Mouse (Mus musculus) limb, embryonic 15.5 days (tissue): ENCODE measurements at regions not wholly inside any gene's neighbourhood (a gene's known extent, or its start where the extent isn't known, plus 50 kb on each side); places are given as distances from the start of the nearest gene placed in this dataset.

ENCODE experiments used
- ATAC-seq: fragments of 200-750 bp; cut with Nextera tagmentation; 2 replicates; pipeline ENCODE4 v1.8.0; 2017; ENCODE audit warnings: low read depth, moderate TSS enrichment; ENCODE audit not compliant: insufficient number of reproducible peaks, low FRiP score, low TSS enrichment
- H3K27ac ChIP-seq: fragments of 300-500 bp; sonication (generic); 2 replicates; pipeline ENCODE4 v1.5.1; 2015; ENCODE audit warnings: moderate library complexity, mild to moderate bottlenecking, inconsistent platforms
- H3K27me3 ChIP-seq: fragments of 300-500 bp; sonication (generic); 2 replicates; pipeline ENCODE4 v1.6.1; 2015; ENCODE audit warnings: inconsistent platforms
- H3K36me3 ChIP-seq: fragments of 300-500 bp; sonication (generic); 2 replicates; pipeline ENCODE4 v1.6.1; 2015; ENCODE audit warnings: inconsistent platforms
- H3K4me1 ChIP-seq: fragments of 300-500 bp; sonication (generic); 2 replicates; pipeline ENCODE4 v1.6.1; 2015; ENCODE audit warnings: inconsistent platforms
- H3K4me2 ChIP-seq: fragments of 300-500 bp; sonication (generic); 2 replicates; pipeline ENCODE4 v1.6.1; 2015; ENCODE audit warnings: mild to moderate bottlenecking, inconsistent platforms
- H3K4me3 ChIP-seq: fragments of 300-500 bp; sonication (generic); 2 replicates; pipeline ENCODE4 v1.5.1; 2015; ENCODE audit warnings: mild to moderate bottlenecking, inconsistent platforms
- H3K9ac ChIP-seq: fragments of 300-500 bp; sonication (generic); 2 replicates; pipeline ENCODE4 v1.6.1; 2015; ENCODE audit warnings: inconsistent platforms
- H3K9me3 ChIP-seq: fragments of 300-500 bp; sonication (generic); 2 replicates; pipeline ENCODE4 v1.6.1; 2016; ENCODE audit warnings: inconsistent platforms
- whole genome bisulfite sequencing: fragments of 180-500 bp; shearing (Covaris S2); methylation state at CpG from one replicate; pipeline ENCODE4 v1.1.7; 2015; 5-methylcytosine and 5-hydroxymethylcytosine counted together

DNA sequence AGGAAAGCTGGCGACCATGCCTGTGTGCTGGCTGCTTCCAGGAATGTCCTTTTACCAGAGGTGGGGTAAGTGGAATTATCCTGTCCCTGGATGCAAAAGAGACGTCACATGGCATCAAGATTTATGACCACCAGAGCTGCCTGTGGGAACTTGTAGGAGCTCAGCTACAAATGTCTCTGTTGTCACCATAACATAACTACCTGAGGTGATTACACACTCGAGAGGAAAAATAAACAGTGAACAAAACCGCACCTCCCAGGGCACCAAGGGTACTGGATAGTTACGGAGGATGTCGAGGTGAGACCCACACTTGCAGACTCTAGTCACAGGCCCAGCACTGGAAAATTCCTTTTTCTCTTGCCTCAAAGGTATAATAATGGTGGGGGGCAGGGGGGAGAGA lies 185.1 kb upstream of the Foxq1 start:
- no peak for ATAC-seq
- no peak overlapping the region for H3K27ac ChIP-seq

GRCm38 (mm10) chr13:31374006-31374405 lies 181.9 kb upstream of the Foxq1 start:
- peaks cover 11% of the 10 kb centered on the region for H3K4me1 ChIP-seq
- no peak overlapping the region for H3K4me3 ChIP-seq
- H3K9me3 ChIP-seq = no peaks in the 10 kb centered on the region
- H3K9ac ChIP-seq = no peak overlapping the region
- no peaks in the 10 kb centered on the region for H3K36me3 ChIP-seq
- H3K27me3 ChIP-seq = no peaks in the 10 kb centered on the region
- WGBS = 63% methylated on average over 5 of the region's 5 CpGs
- H3K4me2 ChIP-seq = no peak overlapping the region
- ATAC-seq = no peak
- no peak overlapping the region for H3K27ac ChIP-seq

More for the DNA sequence above, 185.1 kb upstream of the Foxq1 start:
- WGBS = 25% methylated on average over 6 of the region's 6 CpGs
- no peak overlapping the region for H3K4me2 ChIP-seq
- H3K9ac ChIP-seq = no peak overlapping the region
- no peaks in the 10 kb centered on the region for H3K36me3 ChIP-seq
- H3K4me1 ChIP-seq = peaks cover 11% of the 10 kb centered on the region
- no peak overlapping the region for H3K4me3 ChIP-seq
- no peaks in the 10 kb centered on the region for H3K9me3 ChIP-seq
- no peaks in the 10 kb centered on the region for H3K27me3 ChIP-seq

DNA sequence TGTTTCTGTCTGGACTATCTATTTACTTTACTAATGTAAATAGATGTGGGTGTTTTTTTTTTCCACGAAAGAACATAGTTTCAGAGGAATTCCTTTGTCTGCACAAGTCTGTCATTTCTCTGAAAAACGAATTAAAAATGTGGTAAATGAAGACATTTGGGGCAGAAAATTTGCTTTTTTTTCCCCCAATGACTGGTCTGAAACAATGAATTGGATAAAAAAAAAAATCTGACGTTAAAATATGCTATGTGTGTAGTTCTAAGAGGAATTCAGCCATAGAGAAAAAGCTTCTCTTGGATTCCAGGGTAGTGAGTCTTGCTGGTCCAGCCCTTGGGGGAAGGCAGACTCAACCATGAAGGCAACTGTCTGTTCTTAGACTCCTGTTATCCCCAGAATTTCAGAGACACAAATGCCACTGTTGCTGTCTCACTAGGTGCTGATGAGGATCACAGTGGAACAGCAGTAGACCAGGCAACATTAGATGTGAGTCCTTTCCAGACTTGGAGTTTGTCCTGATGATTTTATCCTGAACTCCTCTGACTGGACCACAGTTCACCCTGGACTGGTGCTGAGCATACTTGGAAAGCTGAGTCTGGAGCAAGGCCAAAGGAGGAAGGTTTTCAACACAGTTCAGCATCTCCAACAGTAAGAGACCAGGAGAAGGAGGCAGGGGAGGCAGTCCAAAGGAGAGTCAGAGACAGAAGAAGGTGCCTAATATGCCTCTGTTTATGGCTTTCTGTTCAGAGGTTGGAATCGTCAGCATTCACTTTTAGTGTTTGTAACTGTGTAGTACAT lies 162.3 kb upstream of the Foxq1 start:
- 66% methylated on average over 4 of the region's 4 CpGs for WGBS
- no peak overlapping the region for H3K9ac ChIP-seq
- H3K4me2 ChIP-seq = no peak overlapping the region
- no peaks in the 10 kb centered on the region for H3K9me3 ChIP-seq
- no peak overlapping the region for H3K4me3 ChIP-seq
- H3K27ac ChIP-seq = no peak overlapping the region
- H3K27me3 ChIP-seq = no peaks in the 10 kb centered on the region
- ATAC-seq = no peak
- H3K36me3 ChIP-seq = no peaks in the 10 kb centered on the region
- no peaks in the 10 kb centered on the region for H3K4me1 ChIP-seq

DNA sequence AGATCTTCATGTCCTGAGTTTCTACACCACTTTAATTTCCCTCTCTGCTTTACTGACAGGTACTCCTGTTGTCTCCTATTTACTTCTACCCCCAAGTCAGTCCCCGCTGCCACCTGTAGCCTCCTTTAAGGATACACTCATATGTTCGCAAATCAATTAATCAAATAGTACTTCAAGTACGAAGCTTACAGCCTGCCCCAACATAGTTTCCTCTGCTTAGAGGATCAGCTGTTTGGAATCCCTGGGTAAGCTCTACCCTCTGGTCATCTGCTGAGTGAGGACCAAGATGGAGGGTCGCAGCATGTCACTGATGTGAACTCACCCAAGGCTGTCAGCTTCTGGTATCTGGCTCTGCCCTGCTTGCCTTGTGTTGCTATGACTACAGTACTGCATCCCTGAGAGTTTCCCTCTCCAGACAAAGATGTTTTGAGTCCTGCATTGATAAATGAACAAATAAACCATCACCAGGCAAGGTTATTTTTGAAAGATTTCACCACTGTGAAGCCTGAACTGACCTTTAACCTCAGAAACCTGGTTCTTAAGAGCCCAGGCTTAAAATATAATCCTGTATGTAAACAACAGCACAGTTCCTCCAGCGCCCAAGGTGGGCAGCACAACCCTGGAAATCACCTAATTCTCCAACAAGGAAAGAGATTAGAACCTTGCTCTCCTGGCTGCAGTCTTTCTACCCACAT lies 159.6 kb upstream of the Foxq1 start:
- no peak overlapping the region for H3K4me3 ChIP-seq
- no peak for ATAC-seq

DNA sequence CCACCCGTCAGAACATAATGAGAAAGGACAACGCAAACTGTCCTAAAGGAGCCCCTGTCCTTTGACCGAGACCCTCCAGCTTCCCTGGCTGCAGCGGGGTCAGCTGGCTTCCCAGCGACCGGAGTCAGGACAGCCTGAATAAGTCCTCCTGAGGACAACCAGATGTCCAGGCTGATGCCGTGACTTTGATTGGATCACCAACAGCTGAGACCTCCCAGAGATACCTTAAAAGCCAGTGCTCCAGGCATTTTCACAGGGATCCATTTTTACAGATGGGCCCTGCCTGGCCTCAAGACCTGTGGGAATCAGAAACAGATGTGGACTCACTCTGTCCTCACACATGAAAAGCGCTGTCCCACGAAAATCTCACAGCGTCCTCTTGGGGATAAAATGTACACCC lies 158.7 kb upstream of the Foxq1 start:
- Histone ChIP-seq H3K4me1 (no peaks in the 10 kb centered on the region), H3K27me3 (no peaks in the 10 kb centered on the region), H3K4me3 (no peak overlapping the region), H3K9me3 (no peaks in the 10 kb centered on the region), H3K27ac (no peak overlapping the region), H3K9ac (no peak overlapping the region), H3K36me3 (no peaks in the 10 kb centered on the region), H3K4me2 (no peak overlapping the region)
- no peak for ATAC-seq
- WGBS = 27% methylated on average over 10 of the region's 10 CpGs

More for the DNA sequence above, 159.6 kb upstream of the Foxq1 start:
- Histone ChIP-seq H3K9me3 (no peaks in the 10 kb centered on the region), H3K27ac (no peak overlapping the region), H3K4me1 (no peaks in the 10 kb centered on the region), H3K4me2 (no peak overlapping the region), H3K36me3 (no peaks in the 10 kb centered on the region), H3K9ac (no peak overlapping the region), H3K27me3 (no peaks in the 10 kb centered on the region)
- 68% methylated on average over 5 of the region's 5 CpGs for WGBS

DNA sequence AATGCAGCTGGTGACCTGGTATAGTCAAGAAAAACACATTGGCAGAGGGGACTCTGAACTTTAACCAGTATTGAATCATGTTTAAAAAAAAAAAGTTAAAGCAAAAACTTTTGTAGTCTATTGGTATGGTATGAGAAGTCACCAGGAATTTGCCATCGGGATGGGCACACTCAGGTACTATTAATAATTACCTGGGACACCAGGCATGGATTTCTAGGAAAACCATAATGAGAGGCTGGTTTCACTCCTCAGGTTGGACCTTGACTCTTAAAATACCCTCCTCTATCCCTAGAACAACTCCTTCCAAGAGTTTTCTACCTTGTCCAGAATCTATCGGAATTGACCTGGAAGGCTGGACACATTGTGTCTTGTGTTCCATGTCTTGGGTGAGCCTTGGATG lies 155.5 kb upstream of the Foxq1 start:
- Histone ChIP-seq H3K9me3 (no peaks in the 10 kb centered on the region), H3K36me3 (no peaks in the 10 kb centered on the region), H3K4me2 (no peak overlapping the region), H3K9ac (no peak overlapping the region), H3K4me1 (no peaks in the 10 kb centered on the region), H3K27ac (no peak overlapping the region), H3K27me3 (no peaks in the 10 kb centered on the region), H3K4me3 (no peak overlapping the region)
- 96% methylated on average over 2 of the region's 2 CpGs for WGBS
- ATAC-seq = no peak

DNA sequence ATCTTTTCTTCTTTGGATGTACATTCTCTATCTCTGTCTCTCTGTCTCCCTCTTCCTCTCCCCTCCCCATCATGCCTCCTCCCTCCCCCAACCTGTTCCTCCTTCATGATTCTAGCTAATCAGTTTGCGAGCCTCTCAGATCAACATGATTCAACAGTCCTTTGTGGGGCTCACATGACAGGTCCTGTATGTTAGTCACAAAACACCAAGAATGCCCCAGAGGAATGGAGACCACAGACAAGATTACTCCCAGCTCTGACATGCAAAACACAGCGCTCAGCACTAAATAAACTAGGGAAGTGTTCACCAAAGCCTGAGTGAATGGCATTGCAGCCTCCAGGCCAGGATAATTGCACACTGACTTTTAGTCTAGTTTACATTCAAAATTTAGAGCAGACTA lies 150.6 kb upstream of the Foxq1 start:
- no peak overlapping the region for H3K4me3 ChIP-seq
- H3K4me2 ChIP-seq = no peak overlapping the region
- H3K27me3 ChIP-seq = no peaks in the 10 kb centered on the region
- H3K27ac ChIP-seq = no peak overlapping the region
- no peak overlapping the region for H3K9ac ChIP-seq
- no peaks in the 10 kb centered on the region for H3K36me3 ChIP-seq
- peaks cover 3% of the 10 kb centered on the region; the same call in 1 of the 2 replicates for H3K4me1 ChIP-seq
- WGBS = 66% methylated on average over 2 of the region's 2 CpGs
- H3K9me3 ChIP-seq = no peaks in the 10 kb centered on the region
- no peak for ATAC-seq

- WGBS = 33% methylated on average over 10 of the region's 10 CpGs
These were observed 147.4 kb upstream of the Foxq1 start for GRCm38 (mm10) chr13:31408439-31409122.

GRCm38 (mm10) chr13:31409123-31409513 lies 146.8 kb upstream of the Foxq1 start:
- H3K4me1 ChIP-seq = peaks cover 3% of the 10 kb centered on the region; the same call in 1 of the 2 replicates
- H3K27ac ChIP-seq = no peak overlapping the region
- no peaks in the 10 kb centered on the region for H3K9me3 ChIP-seq
- H3K27me3 ChIP-seq = no peaks in the 10 kb centered on the region
- H3K36me3 ChIP-seq = no peaks in the 10 kb centered on the region
- H3K9ac ChIP-seq = no peak overlapping the region
- H3K4me3 ChIP-seq = no peak overlapping the region
- 42% methylated on average over 2 of the region's 2 CpGs for WGBS
- ATAC-seq = no peak
- H3K4me2 ChIP-seq = no peak overlapping the region

More at GRCm38 (mm10) chr13:31408439-31409122, 147.4 kb upstream of the Foxq1 start:
- ATAC-seq = no peak
- H3K9me3 ChIP-seq = no peaks in the 10 kb centered on the region
- peaks cover 3% of the 10 kb centered on the region; the same call in 1 of the 2 replicates for H3K4me1 ChIP-seq
- H3K27ac ChIP-seq = no peak overlapping the region
- no peaks in the 10 kb centered on the region for H3K36me3 ChIP-seq
- no peak overlapping the region for H3K4me2 ChIP-seq
- no peak overlapping the region for H3K9ac ChIP-seq
- H3K27me3 ChIP-seq = no peaks in the 10 kb centered on the region
- H3K4me3 ChIP-seq = no peak overlapping the region

DNA sequence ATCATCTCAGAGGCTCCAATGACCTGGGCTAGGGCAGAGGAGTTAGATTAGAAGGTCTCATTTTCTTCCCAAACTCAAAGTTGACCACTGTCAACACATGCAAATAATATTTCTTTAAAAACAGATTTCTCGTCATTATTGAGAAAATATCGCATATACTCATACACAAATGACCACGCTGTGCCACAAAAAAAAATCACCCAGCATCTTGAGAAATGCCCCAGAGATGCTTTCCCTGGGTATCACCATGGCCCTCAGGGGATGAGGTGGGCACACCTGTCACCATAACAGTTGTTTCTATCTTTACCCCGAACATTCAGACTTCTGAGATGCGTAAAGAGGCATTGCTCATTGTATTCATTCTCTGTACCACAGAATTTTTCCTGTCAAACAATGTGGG lies 134.4 kb upstream of the Foxq1 start:
- H3K4me2 ChIP-seq = no peak overlapping the region

DNA sequence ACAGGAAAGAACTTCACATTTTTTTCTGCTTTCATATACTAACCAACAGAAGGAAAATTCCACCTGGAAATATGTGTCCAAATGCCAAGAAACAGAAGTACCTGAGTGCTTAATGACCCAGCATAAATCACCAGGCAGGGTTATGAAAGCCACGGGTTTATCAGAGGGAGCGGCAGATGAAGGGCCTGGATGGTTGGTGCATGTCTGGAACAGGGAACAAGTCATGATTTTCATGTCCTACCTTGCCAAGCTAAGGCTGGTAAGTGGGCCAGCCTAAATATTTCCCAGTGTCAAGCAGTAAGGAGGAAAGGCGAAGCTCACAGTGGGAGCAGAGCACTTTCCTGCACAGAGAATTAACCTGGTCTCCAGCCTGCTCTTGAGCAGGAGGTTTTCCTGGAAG lies 132.3 kb upstream of the Foxq1 start:
- 64% methylated on average over 3 of the region's 3 CpGs for WGBS
- Histone ChIP-seq H3K4me2 (no peak overlapping the region), H3K36me3 (no peaks in the 10 kb centered on the region), H3K27me3 (no peaks in the 10 kb centered on the region), H3K27ac (no peak overlapping the region), H3K9ac (no peak overlapping the region), H3K9me3 (no peaks in the 10 kb centered on the region), H3K4me1 (no peaks in the 10 kb centered on the region), H3K4me3 (no peak overlapping the region)
- ATAC-seq = no peak

More for the DNA sequence above, 134.4 kb upstream of the Foxq1 start:
- Histone ChIP-seq H3K9me3 (no peaks in the 10 kb centered on the region), H3K27me3 (no peaks in the 10 kb centered on the region), H3K9ac (no peak overlapping the region), H3K4me3 (no peak overlapping the region), H3K27ac (no peak overlapping the region), H3K4me1 (no peaks in the 10 kb centered on the region), H3K36me3 (no peaks in the 10 kb centered on the region)
- ATAC-seq = no peak
- 93% methylated on average over 5 of the region's 5 CpGs for WGBS
